Mouse (Mus musculus): ENCODE results near the gene Calhm5. TPM values are rescaled to one million over a fixed set of nuclear protein-coding genes. Genes with fewer than 3 reads are reported as not detected.
A peak's percentile ranks its signal among the peaks of the same experiment; 100 is the strongest.

Calhm5 gene
- polyA plus RNA-seq, 1 experiment = not detected

DNA sequence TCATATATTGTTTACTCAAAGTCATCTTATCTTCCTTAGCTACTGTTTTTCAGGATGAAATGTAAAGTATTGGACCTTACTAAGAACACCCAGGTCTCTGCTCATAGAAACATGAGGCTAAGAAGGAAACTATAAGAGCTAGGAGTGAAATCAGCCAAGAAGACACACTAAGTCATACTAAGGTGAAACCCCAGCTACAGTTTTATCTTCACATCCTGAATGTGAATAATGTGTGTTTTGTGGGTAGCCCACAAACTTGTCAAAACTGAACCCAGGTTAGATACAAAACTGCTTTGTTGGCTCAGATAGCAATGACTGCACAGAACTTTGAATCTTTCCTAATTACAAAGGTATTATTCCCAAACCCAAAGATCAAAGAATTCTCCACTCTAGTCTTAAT lies 21.5 kb upstream of the Calhm5 start:
- H3K4me3 ChIP-seq (ENCODE audit: insufficient read depth, low read depth, low read length) = no peak overlapping the region
- no peak for TF ChIP-seq POLR2A (IDR thresholded peaks at IDR 0.05; ENCODE audit: insufficient read depth, low read depth, low read length)
- H3K27ac ChIP-seq (ENCODE audit: insufficient read depth, low read depth, low read length) = no peak overlapping the region
- H3K4me1 ChIP-seq (ENCODE audit: control insufficient read depth, insufficient read depth, low read length) = no peaks in the 10 kb centered on the region

DNA sequence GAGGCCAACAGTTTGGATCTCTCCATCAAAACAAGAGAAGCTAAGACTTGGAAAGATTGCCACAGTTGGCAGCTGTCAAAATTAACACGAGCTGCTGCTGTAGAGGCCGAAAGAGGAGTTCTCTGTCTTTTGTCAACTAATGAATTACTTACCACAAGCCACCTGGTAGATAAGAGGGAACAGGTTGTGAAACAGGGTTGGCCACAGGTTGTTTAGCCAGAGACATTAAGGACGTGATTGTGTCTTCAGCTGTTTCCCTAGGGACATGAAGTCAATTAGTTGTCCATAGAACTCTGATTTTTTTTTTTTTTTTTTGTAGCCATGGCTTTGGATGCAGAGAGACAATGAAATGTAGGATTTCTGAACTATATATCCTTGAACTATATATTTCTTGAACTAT lies 20.8 kb upstream of the Calhm5 start:
- H3K4me3 ChIP-seq (ENCODE audit: insufficient read depth, low read depth, low read length) = no peak overlapping the region
- WGBS = 81% methylated on average over 3 of the region's 3 CpGs
- TF ChIP-seq POLR2A (IDR thresholded peaks at IDR 0.05; ENCODE audit: insufficient read depth, low read depth, low read length) (no peak), CTCF (IDR thresholded peaks at IDR 0.05; ENCODE audit: insufficient read depth, low read depth, low read length) (no peak)
- H3K27ac ChIP-seq (ENCODE audit: insufficient read depth, low read depth, low read length) = no peak overlapping the region
- no peaks in the 10 kb centered on the region for H3K4me1 ChIP-seq (ENCODE audit: control insufficient read depth, insufficient read depth, low read length)

DNA sequence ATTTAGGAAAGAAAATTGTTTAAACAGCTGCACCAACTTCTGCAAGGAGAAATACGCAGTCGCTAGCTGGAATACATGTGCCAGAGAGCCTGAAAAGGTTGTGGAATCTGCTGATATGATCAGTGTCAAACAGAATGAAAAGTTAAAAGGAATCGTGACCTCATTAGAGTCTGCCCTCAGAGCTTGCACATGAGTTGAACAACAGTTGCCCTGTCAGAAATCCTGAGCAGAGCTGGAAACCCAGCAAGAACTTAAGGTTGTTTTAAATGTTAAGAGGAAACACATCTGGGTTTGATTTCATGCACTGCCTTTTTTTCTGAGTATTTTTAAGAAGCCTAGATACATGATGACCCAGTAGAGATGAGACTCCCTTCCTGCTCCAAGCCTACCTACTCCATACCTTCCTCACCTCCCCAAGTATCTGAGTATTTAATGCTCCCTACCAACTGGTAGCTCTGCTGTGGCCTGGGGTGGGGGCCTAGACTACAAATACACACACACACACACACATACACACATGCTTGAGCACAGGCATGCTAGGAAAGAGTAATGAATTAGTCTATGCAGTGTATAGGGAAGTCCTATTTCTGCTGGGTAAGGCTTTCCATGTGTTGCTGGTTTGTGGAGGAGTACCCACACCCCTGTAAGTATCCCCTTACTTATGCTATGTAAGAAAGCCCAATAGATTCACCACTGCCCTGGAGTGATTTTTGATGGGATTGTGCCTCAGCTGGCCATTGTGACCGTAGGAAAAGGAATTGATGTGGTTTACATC lies 15.8 kb upstream of the Calhm5 start:
- no peak overlapping the region for H3K27ac ChIP-seq (ENCODE audit: insufficient read depth, low read depth, low read length)
- no peak overlapping the region for H3K4me3 ChIP-seq (ENCODE audit: insufficient read depth, low read depth, low read length)
- 84% methylated on average over 4 of the region's 4 CpGs for WGBS
- no peaks in the 10 kb centered on the region for H3K4me1 ChIP-seq (ENCODE audit: control insufficient read depth, insufficient read depth, low read length)
- no peak for TF ChIP-seq CTCF (IDR thresholded peaks at IDR 0.05; ENCODE audit: insufficient read depth, low read depth, low read length)
- no peak for TF ChIP-seq POLR2A (IDR thresholded peaks at IDR 0.05; ENCODE audit: insufficient read depth, low read depth, low read length)

DNA sequence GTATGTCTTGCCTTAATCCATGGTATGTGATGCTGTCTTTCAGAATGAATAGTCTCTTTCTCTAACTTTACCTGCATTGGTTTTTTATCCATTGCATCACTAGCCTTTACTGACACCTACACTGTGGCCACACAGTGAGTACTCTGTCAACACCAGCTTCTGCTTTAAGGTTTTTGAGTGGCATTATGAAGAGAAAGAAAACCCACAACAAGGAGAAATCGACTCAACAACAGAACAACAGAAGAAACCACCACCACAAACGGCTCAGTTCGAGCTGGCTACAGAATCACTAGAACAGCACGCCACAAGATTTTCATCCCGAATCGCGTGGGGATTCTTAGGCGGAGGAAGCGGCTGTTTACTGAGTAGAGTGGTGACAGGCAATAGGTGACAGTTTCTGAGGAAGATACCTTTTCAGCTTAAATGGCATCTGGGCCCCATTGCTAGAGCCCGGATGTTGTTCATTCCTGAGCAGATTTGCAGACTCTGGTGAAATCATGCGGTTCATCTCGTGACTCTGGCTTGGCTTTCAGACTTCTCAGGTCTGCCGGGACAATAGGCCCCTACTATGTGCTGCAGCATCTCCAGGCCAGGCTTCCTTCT lies 14.6 kb upstream of the Calhm5 start:
- WGBS = 87% methylated on average over 13 of the region's 13 CpGs
- TF ChIP-seq CTCF (IDR thresholded peaks at IDR 0.05; ENCODE audit: insufficient read depth, low read depth, low read length) (no peak), POLR2A (IDR thresholded peaks at IDR 0.05; ENCODE audit: insufficient read depth, low read depth, low read length) (no peak)
- Histone ChIP-seq H3K4me3 (ENCODE audit: insufficient read depth, low read depth, low read length) (no peak overlapping the region), H3K4me1 (ENCODE audit: control insufficient read depth, insufficient read depth, low read length) (no peaks in the 10 kb centered on the region), H3K27ac (ENCODE audit: insufficient read depth, low read depth, low read length) (no peak overlapping the region)

DNA sequence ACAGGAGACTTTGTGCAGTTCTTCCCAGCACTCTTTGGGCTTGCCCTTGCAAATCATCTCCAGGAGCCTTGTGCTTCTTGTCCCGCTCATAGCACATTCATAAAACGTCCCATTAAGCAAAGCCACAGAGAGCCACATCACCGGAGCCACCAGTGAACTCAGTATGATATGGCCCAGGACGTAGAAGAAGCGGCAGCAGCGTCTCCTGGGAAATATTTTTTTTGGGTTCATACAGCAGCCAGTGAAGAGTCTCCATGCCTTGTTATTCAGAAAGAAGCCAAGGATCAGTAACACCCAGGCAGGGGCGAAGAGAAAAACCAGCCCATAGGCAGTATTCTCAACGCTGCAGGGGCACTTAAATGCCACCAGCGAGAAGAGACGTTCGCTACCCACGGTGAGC lies 355 bp downstream of the Calhm5 start:
- Histone ChIP-seq H3K4me1 (ENCODE audit: control insufficient read depth, insufficient read depth, low read length) (peaks cover 2% of the 10 kb centered on the region; the same call in 1 of the 2 replicates), H3K27ac (ENCODE audit: insufficient read depth, low read depth, low read length) (0 out of 2 replicates have a peak overlapping the region, but pooled peaks have one; percentile 16), H3K4me3 (ENCODE audit: insufficient read depth, low read depth, low read length) (peak overlapping the region; percentile 35)
- no peak for TF ChIP-seq POLR2A (IDR thresholded peaks at IDR 0.05; ENCODE audit: insufficient read depth, low read depth, low read length)
- TF ChIP-seq CTCF (IDR thresholded peaks at IDR 0.05; ENCODE audit: insufficient read depth, low read depth, low read length) = no peak
- WGBS = 43% methylated on average over 12 of the region's 12 CpGs

DNA sequence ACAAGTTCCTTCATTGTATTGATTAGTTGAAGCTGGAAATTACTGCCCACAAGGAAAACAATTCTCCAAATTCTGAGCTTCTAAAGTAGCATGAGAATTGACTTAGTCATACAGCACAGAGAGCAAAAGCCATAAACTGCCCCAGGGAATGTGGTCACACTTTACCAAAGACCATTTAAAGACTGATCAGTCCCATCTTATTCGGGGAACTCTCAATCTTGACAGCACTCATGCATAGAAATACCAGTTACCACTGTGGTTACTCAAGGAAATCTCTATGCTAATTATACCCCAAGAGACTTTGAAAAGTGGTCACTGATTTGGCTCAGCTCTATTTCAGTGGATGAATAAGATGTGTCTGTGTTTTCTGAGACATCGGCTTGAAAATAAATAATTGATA lies 1.2 kb downstream of the Calhm5 start:
- 37% methylated on average over 2 of the region's 2 CpGs for WGBS
- H3K4me3 ChIP-seq (ENCODE audit: insufficient read depth, low read depth, low read length) = no peak overlapping the region

DNA sequence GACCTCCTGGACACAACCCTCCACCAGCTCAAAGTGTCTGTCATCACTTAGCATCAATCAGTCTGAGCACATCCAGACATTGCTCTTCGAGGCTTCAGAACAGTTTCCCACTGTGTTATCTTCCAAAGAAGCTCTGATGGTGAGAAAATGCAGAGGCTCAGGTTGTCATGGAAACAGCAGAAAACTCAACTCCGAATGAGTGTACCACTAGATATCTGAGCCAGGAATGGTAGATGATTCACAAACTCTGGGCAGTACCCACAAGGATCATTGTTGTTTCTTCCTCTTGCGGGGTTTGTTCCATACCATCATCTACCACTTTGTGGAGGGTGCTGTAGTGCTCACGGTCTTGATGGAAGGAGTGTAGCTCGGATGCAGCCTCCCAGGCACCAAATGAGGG lies 4.4 kb downstream of the Calhm5 start:
- Histone ChIP-seq H3K4me3 (ENCODE audit: insufficient read depth, low read depth, low read length) (no peak overlapping the region), H3K27ac (ENCODE audit: insufficient read depth, low read depth, low read length) (no peak overlapping the region), H3K4me1 (ENCODE audit: control insufficient read depth, insufficient read depth, low read length) (peaks cover 2% of the 10 kb centered on the region; the same call in 1 of the 2 replicates)
- TF ChIP-seq CTCF (IDR thresholded peaks at IDR 0.05; ENCODE audit: insufficient read depth, low read depth, low read length) (no peak), POLR2A (IDR thresholded peaks at IDR 0.05; ENCODE audit: insufficient read depth, low read depth, low read length) (no peak)
- WGBS = 32% methylated on average over 5 of the region's 5 CpGs

More for the DNA sequence above, 1.2 kb downstream of the Calhm5 start:
- H3K27ac ChIP-seq (ENCODE audit: insufficient read depth, low read depth, low read length) = no peak overlapping the region
- TF ChIP-seq POLR2A (IDR thresholded peaks at IDR 0.05; ENCODE audit: insufficient read depth, low read depth, low read length) (no peak), CTCF (IDR thresholded peaks at IDR 0.05; ENCODE audit: insufficient read depth, low read depth, low read length) (no peak)
- peaks cover 2% of the 10 kb centered on the region; the same call in 1 of the 2 replicates for H3K4me1 ChIP-seq (ENCODE audit: control insufficient read depth, insufficient read depth, low read length)

DNA sequence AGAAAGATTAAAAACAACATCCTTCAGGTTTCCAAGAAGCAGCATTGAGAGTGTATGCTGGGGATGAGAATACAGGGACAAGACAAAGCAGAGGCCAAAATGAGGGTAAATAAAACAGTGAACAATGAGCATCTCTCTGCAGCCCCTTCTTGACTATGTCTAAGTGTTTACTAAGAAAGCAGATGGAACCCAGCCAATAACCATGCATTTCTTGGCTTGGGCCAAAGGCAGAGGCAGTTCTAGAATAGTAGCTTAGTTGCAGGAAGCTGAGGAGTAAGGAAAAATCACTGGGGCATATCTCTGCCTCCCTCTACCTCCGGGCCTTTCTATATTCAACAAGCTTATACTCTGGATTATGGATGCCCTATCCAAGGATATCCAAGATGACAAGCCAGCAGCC lies 5.8 kb downstream of the Calhm5 start:
- Histone ChIP-seq H3K4me3 (ENCODE audit: insufficient read depth, low read depth, low read length) (no peak overlapping the region), H3K4me1 (ENCODE audit: control insufficient read depth, insufficient read depth, low read length) (0 out of 2 replicates have a peak, but pooled peaks cover 2% of the 10 kb centered on the region), H3K27ac (ENCODE audit: insufficient read depth, low read depth, low read length) (no peak overlapping the region)
- 70% methylated on average over 1 of the region's 1 CpGs for WGBS
- no peak for TF ChIP-seq CTCF (IDR thresholded peaks at IDR 0.05; ENCODE audit: insufficient read depth, low read depth, low read length)
- no peak for TF ChIP-seq POLR2A (IDR thresholded peaks at IDR 0.05; ENCODE audit: insufficient read depth, low read depth, low read length)

DNA sequence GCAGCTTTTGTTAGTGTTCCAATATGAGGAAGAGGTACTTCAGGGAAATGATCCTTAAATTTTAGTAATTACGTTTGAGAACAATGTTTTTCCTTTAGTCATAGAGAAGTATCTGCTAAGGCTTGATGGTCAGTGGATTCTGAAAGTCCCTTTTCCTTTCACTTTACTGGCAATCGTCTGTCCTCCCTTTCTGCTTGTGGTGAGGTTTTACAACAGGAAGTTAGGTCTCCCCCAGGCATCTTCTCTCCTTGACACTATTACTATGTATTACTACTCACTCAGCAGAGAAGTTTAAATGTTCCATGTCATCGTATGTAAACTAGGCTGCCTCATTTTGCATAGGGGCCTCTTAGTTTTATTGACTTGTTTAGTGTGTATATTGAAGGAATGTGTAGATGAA lies 6.8 kb downstream of the Calhm5 start:
- TF ChIP-seq CTCF (IDR thresholded peaks at IDR 0.05; ENCODE audit: insufficient read depth, low read depth, low read length) = no peak
- no peak for TF ChIP-seq POLR2A (IDR thresholded peaks at IDR 0.05; ENCODE audit: insufficient read depth, low read depth, low read length)
- H3K27ac ChIP-seq (ENCODE audit: insufficient read depth, low read depth, low read length) = no peak overlapping the region
- 0 out of 2 replicates have a peak, but pooled peaks cover 2% of the 10 kb centered on the region for H3K4me1 ChIP-seq (ENCODE audit: control insufficient read depth, insufficient read depth, low read length)
- H3K4me3 ChIP-seq (ENCODE audit: insufficient read depth, low read depth, low read length) = no peak overlapping the region
- 83% methylated on average over 3 of the region's 3 CpGs for WGBS
